Mouse (Mus musculus): ENCODE results near the gene Pecam1.

- no peak for TF ChIP-seq CTCF (IDR thresholded peaks at IDR 0.05; ENCODE audit: borderline replicate concordance, control insufficient read depth, extremely low read depth, insufficient read depth, low read length, poor library complexity)
- no peak for TF ChIP-seq POLR2A (IDR thresholded peaks at IDR 0.05; ENCODE audit: control insufficient read depth, extremely low read depth, insufficient read depth, low read length, poor library complexity)
Measured at GRCm38 (mm10) chr11:106776960-106777359, 26.5 kb upstream of the Pecam1 start.

All from thymus, adult 2 months (tissue).